Mouse (Mus musculus): ENCODE measurements at regions not wholly inside any gene's neighbourhood (a gene's known extent, or its start where the extent isn't known, plus 50 kb on each side); places are given as distances from the start of the nearest gene placed in this dataset.

DNA sequence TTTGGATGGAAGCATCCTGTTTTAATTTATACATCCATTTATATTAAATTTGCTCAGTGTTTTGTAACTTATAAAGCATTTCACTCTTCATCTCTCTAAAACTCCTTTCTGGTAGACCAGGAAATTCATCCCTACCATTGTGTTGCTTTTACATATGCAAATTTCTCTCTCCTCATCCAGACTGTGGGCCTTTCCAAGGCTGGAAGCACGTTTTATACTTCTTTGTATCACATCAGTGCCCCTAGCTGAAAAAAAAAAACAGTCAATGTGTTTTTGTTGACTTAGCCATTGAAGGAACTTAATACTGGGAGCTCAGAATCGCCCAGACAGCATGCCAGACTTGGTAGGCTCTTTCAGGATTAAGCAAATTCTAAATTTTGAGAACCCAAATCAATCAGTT is 174.9 kb upstream of the Gm6793 start:
- Histone ChIP-seq H3K27ac (no peak overlapping the region), H3K9me3 (replicated peaks) (no peaks in the 10 kb centered on the region), H3K27me3 (ENCODE audit: low read depth, poor library complexity, severe bottlenecking) (no peaks in the 10 kb centered on the region), H3K4me1 (no peaks in the 10 kb centered on the region), H3K4me3 (no peak overlapping the region), H3K36me3 (no peaks in the 10 kb centered on the region)
- 31% methylated on average over 2 of the region's 2 CpGs for WGBS
- no peak for DNase-seq (ENCODE audit: low spot score)

DNA sequence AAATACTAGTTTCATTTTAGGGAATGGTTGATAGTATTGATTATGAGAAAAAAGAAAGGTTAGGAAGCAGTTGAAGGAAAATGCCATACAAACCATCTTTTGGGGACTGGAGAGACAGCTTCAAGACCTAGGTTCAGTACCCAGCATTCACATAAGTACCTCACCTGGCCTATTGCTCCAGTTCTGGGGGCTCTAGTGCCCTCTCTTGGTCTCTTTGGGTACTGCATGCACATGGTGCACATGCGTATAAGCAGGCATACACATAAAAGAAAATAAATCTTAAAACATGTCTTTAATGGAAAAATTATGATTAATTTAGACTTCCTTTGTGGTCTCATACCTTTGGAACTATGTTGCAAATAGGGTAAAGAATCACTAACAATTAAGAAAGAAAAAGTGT is 155.3 kb upstream of the Gm6793 start:
- Histone ChIP-seq H3K4me1 (peaks cover 10% of the 10 kb centered on the region), H3K27me3 (ENCODE audit: low read depth, poor library complexity, severe bottlenecking) (no peaks in the 10 kb centered on the region), H3K4me3 (no peak overlapping the region), H3K36me3 (no peaks in the 10 kb centered on the region), H3K27ac (no peak overlapping the region), H3K9me3 (replicated peaks) (no peaks in the 10 kb centered on the region)
- no peak for DNase-seq (ENCODE audit: low spot score)
- 100% methylated on average over 1 of the region's 1 CpGs for WGBS

DNA sequence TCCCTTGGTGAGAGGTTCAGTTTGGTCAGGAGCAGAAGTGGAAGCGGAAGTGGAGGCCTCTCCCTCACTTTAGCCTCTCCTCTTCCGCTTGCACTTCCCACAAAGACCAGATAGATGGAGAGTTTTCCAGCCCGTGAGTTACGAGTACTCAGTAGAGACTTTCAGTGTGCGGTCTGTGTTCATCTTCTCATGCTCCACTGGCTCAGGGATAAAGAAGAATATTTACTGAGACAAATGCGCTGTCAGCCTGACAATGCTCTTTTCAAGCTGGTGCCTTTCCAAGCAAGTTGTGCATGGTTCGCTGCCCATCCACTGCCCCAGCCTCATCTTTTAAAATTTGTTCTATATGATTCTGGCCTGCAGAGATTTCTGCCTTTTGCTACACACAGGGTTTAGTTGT is 141.8 kb upstream of the Gm6793 start:
- no peak for DNase-seq (ENCODE audit: low spot score)
- H3K9me3 ChIP-seq (replicated peaks) = no peaks in the 10 kb centered on the region
- no peak overlapping the region for H3K27ac ChIP-seq

DNA sequence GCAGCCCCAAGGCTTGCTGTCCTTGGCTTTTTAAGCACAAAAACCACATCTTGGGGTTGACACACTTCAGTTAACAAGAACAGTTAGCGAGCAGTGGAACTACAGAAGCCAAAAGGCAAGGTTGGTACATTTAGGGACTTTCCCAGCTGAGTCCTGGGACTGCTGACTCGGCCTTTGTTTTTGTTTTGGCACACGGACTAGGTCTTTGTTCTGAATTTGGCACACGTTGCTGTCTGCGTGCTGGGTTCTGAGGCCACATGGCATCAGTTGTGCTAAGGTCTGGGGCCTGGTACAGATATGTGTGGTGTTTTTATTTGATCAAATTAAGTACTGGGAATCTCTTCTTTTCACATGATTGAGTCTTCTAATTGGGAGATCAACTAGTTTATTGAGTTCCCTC is 124.1 kb upstream of the Gm6793 start:
- Histone ChIP-seq H3K4me3 (no peak overlapping the region), H3K27ac (no peak overlapping the region), H3K36me3 (no peaks in the 10 kb centered on the region), H3K4me1 (no peaks in the 10 kb centered on the region), H3K9me3 (replicated peaks) (no peaks in the 10 kb centered on the region), H3K27me3 (ENCODE audit: low read depth, poor library complexity, severe bottlenecking) (no peaks in the 10 kb centered on the region)
- no peak for DNase-seq (ENCODE audit: low spot score)
- WGBS = 80% methylated on average over 5 of the region's 5 CpGs

More for the DNA sequence above, 141.8 kb upstream of the Gm6793 start:
- 90% methylated on average over 7 of the region's 7 CpGs for WGBS
- no peaks in the 10 kb centered on the region for H3K36me3 ChIP-seq
- no peaks in the 10 kb centered on the region for H3K27me3 ChIP-seq (ENCODE audit: low read depth, poor library complexity, severe bottlenecking)
- H3K4me1 ChIP-seq = no peaks in the 10 kb centered on the region
- no peak overlapping the region for H3K4me3 ChIP-seq

- 86% methylated on average over 2 of the region's 2 CpGs for WGBS
- DNase-seq (ENCODE audit: low spot score) = no peak
- no peak overlapping the region for H3K4me3 ChIP-seq
Observed at GRCm38 (mm10) chr8:112130196-112130595, 115.4 kb upstream of the Gm6793 start.

GRCm38 (mm10) chr8:112128833-112129518 is 114.1 kb upstream of the Gm6793 start:
- H3K4me1 ChIP-seq = no peaks in the 10 kb centered on the region
- H3K4me3 ChIP-seq = no peak overlapping the region
- no peaks in the 10 kb centered on the region for H3K27me3 ChIP-seq (ENCODE audit: low read depth, poor library complexity, severe bottlenecking)
- no peaks in the 10 kb centered on the region for H3K9me3 ChIP-seq (replicated peaks)
- 56% methylated on average over 14 of the region's 14 CpGs for WGBS
- H3K27ac ChIP-seq = no peak overlapping the region
- H3K36me3 ChIP-seq = no peaks in the 10 kb centered on the region
- DNase-seq (ENCODE audit: low spot score) = peak; percentile 88

More at GRCm38 (mm10) chr8:112130196-112130595, 115.4 kb upstream of the Gm6793 start:
- Histone ChIP-seq H3K27ac (no peak overlapping the region), H3K4me1 (no peaks in the 10 kb centered on the region), H3K9me3 (replicated peaks) (no peaks in the 10 kb centered on the region), H3K36me3 (no peaks in the 10 kb centered on the region), H3K27me3 (ENCODE audit: low read depth, poor library complexity, severe bottlenecking) (no peaks in the 10 kb centered on the region)

DNA sequence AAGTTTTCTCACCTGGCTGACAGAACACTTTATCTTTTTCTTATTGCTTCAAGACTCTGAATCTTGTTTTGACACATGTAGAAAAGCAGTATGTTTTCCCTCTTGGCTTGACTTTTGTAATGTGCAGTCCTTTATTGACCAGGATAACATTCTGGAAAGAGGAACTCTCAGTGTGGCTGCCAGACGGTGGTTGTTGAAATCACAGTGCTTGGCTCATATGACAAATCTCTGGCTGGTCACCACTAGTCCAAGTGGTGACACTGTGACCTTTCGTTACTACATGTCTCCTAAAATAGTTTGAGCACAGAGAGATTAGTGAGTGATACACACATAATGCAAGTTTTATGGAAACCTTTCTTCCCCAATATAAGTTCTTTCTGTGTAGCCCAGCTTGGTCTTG is 97.1 kb upstream of the Gm6793 start:
- no peaks in the 10 kb centered on the region for H3K27me3 ChIP-seq (ENCODE audit: low read depth, poor library complexity, severe bottlenecking)
- WGBS = 81% methylated on average over 2 of the region's 2 CpGs
- no peaks in the 10 kb centered on the region for H3K36me3 ChIP-seq
- no peaks in the 10 kb centered on the region for H3K4me1 ChIP-seq
- no peak overlapping the region for H3K27ac ChIP-seq
- H3K4me3 ChIP-seq = no peak overlapping the region
- H3K9me3 ChIP-seq (replicated peaks) = no peaks in the 10 kb centered on the region
- DNase-seq (ENCODE audit: low spot score) = no peak

GRCm38 (mm10) chr8:112097883-112098635 is 83.2 kb upstream of the Gm6793 start:
- no peaks in the 10 kb centered on the region for H3K9me3 ChIP-seq (replicated peaks)
- H3K4me1 ChIP-seq = no peaks in the 10 kb centered on the region
- 94% methylated on average over 10 of the region's 10 CpGs for WGBS
- no peak for DNase-seq (ENCODE audit: low spot score)
- no peak overlapping the region for H3K4me3 ChIP-seq
- no peaks in the 10 kb centered on the region for H3K36me3 ChIP-seq
- no peak overlapping the region for H3K27ac ChIP-seq
- no peaks in the 10 kb centered on the region for H3K27me3 ChIP-seq (ENCODE audit: low read depth, poor library complexity, severe bottlenecking)

- Histone ChIP-seq H3K4me3 (no peak overlapping the region), H3K27ac (no peak overlapping the region), H3K36me3 (no peaks in the 10 kb centered on the region), H3K4me1 (no peaks in the 10 kb centered on the region), H3K9me3 (replicated peaks) (no peaks in the 10 kb centered on the region), H3K27me3 (ENCODE audit: low read depth, poor library complexity, severe bottlenecking) (no peaks in the 10 kb centered on the region)
- 90% methylated on average over 2 of the region's 2 CpGs for WGBS
- DNase-seq (ENCODE audit: low spot score) = no peak
Observed at GRCm38 (mm10) chr8:112094881-112095280, 80.0 kb upstream of the Gm6793 start.

DNA sequence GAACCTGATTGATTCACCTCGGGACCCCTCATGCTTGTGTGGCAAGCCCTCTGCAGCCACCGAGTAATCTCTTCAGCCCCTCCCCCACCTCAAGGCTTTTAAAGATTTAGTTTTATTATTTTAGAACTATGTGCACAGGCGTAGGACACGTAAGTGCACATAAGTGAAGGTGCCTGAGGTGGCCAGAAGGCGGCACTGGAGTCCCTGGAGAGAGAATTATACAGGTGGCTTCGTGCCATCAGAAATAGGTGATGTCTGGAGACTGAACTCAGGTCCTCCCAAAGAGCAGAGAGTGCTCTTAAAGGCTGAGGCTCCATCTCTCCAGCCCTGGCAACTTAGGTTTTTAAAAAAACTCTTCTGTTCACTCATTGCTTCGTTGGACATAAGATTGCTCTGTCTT is 78.7 kb upstream of the Gm6793 start:
- WGBS = 67% methylated on average over 7 of the region's 7 CpGs
- no peaks in the 10 kb centered on the region for H3K9me3 ChIP-seq (replicated peaks)
- no peaks in the 10 kb centered on the region for H3K4me1 ChIP-seq
- H3K27me3 ChIP-seq (ENCODE audit: low read depth, poor library complexity, severe bottlenecking) = no peaks in the 10 kb centered on the region
- no peak overlapping the region for H3K4me3 ChIP-seq
- no peak for DNase-seq (ENCODE audit: low spot score)
- no peaks in the 10 kb centered on the region for H3K36me3 ChIP-seq
- no peak overlapping the region for H3K27ac ChIP-seq

GRCm38 (mm10) chr8:112092831-112093230 is 78.0 kb upstream of the Gm6793 start:
- H3K9me3 ChIP-seq (replicated peaks) = no peaks in the 10 kb centered on the region
- DNase-seq (ENCODE audit: low spot score) = no peak
- WGBS = 50% methylated on average over 3 of the region's 3 CpGs
- H3K27me3 ChIP-seq (ENCODE audit: low read depth, poor library complexity, severe bottlenecking) = no peaks in the 10 kb centered on the region
- no peak overlapping the region for H3K4me3 ChIP-seq
- no peaks in the 10 kb centered on the region for H3K4me1 ChIP-seq
- no peaks in the 10 kb centered on the region for H3K36me3 ChIP-seq
- H3K27ac ChIP-seq = no peak overlapping the region

DNA sequence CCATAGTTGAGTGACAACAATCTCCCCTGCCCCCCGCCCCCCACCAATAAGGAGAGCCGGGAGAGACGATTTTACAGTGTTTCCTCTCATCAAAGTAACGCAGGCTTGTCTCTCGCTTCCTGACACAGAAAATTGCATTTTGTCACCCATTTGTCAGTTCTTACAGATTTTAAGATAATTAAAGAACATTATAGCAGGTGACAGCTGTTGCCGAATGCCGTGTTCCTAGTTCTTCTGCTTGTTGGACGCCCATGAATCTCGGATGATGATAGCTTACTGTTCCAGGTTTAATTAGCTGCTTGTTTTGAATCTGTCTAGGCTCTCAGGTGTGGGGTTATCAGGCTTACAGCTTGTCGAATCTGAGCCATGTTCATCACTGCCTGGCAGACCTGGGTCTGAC is 63.8 kb upstream of the Gm6793 start:
- peaks cover 8% of the 10 kb centered on the region; the same call in 1 of the 2 replicates for H3K27me3 ChIP-seq (ENCODE audit: low read depth, poor library complexity, severe bottlenecking)
- 68% methylated on average over 10 of the region's 10 CpGs for WGBS

GRCm38 (mm10) chr8:112072205-112072604 is 57.4 kb upstream of the Gm6793 start:
- Histone ChIP-seq H3K4me3 (no peak overlapping the region), H3K4me1 (0 out of 2 replicates have a peak, but pooled peaks cover 6% of the 10 kb centered on the region), H3K36me3 (no peaks in the 10 kb centered on the region), H3K27me3 (ENCODE audit: low read depth, poor library complexity, severe bottlenecking) (no peaks in the 10 kb centered on the region), H3K27ac (no peak overlapping the region), H3K9me3 (replicated peaks) (no peaks in the 10 kb centered on the region)
- 84% methylated on average over 14 of the region's 14 CpGs for WGBS
- DNase-seq (ENCODE audit: low spot score) = no peak

More for the DNA sequence above, 63.8 kb upstream of the Gm6793 start:
- Histone ChIP-seq H3K36me3 (no peaks in the 10 kb centered on the region), H3K27ac (no peak overlapping the region), H3K4me1 (peaks cover 10% of the 10 kb centered on the region), H3K9me3 (replicated peaks) (no peaks in the 10 kb centered on the region), H3K4me3 (no peak overlapping the region)
- DNase-seq (ENCODE audit: low spot score) = no peak

All from limb, embryonic 10.5 days (tissue).